Mouse (Mus musculus) MEL (cell line): ENCODE data around the gene Pde1c. TPM values are rescaled to one million over a fixed set of nuclear protein-coding genes. Genes with fewer than 3 reads are reported as not detected.

Experiments used
- DNase-seq: peaks from one replicate; pipeline ENCODE4 v3.0.0; 2011; ENCODE audit warnings: low read depth, low spot score
- H3K27ac ChIP-seq: 2 replicates; pipeline ENCODE4 v1.5.1; 2012; ENCODE audit warnings: low read depth, mild to moderate bottlenecking, control low read depth, low read length, moderate library complexity; ENCODE audit not compliant: control insufficient read depth
- H3K27me3 ChIP-seq, 2 experiments: fragments of 150-350 bp in 1 of 2; sonication (generic) in 1 of 2; 2 replicates each; pipeline ENCODE4 v1.6.1; 2012; ENCODE audit warnings: low read length in 2 of 2, mild to moderate bottlenecking in 2 of 2, improper control_type of control experiment in 1 of 2, moderate library complexity in 1 of 2; ENCODE audit not compliant: insufficient read depth in 2 of 2, control insufficient read depth in 1 of 2
- H3K36me3 ChIP-seq, 2 experiments: 2 replicates each; pipeline ENCODE4 v1.6.1; 2012 to 2014; ENCODE audit warnings: low read length in 2 of 2, improper control_type of control experiment in 1 of 2, inconsistent platforms in 1 of 2, mild to moderate bottlenecking in 1 of 2; ENCODE audit not compliant: insufficient read depth in 2 of 2, control insufficient read depth in 1 of 2
- H3K4me1 ChIP-seq, 2 experiments: fragments of 150-350 bp in 1 of 2; sonication (generic) in 1 of 2; 2 replicates each; pipeline ENCODE4 v1.6.1; 2012; ENCODE audit warnings: low read length in 2 of 2, improper control_type of control experiment in 1 of 2, mild to moderate bottlenecking in 1 of 2; ENCODE audit not compliant: insufficient read depth in 2 of 2, control insufficient read depth in 1 of 2
- H3K4me3 ChIP-seq, 2 experiments: fragments of 150-350 bp in 1 of 2; sonication (generic) in 1 of 2; 2 replicates each; pipeline ENCODE4 v1.5.1; 2012; ENCODE audit warnings: low read depth in 2 of 2, low read length in 2 of 2, mild to moderate bottlenecking in 2 of 2, moderate library complexity in 2 of 2, control low read depth in 1 of 2, improper control_type of control experiment in 1 of 2; ENCODE audit not compliant: control insufficient read depth in 1 of 2, insufficient read depth in 1 of 2
- H3K79me2 ChIP-seq: 2 replicates; pipeline ENCODE4 v1.6.1; 2012; ENCODE audit warnings: mild to moderate bottlenecking, low read length, moderate library complexity; ENCODE audit not compliant: control insufficient read depth, poor library complexity, insufficient read depth
- H3K9ac ChIP-seq: 2 replicates; pipeline ENCODE4 v1.6.1; 2012; ENCODE audit warnings: low read depth, mild to moderate bottlenecking, control low read depth, low read length, moderate library complexity; ENCODE audit not compliant: control insufficient read depth, poor library complexity, severe bottlenecking
- H3K9me3 ChIP-seq: fragments of 150-350 bp; sonication (generic); replicated peaks from 2 replicates; pipeline ENCODE4 v1.6.1; 2012; ENCODE audit warnings: mild to moderate bottlenecking, low read length, improper control_type of control experiment, moderate library complexity; ENCODE audit not compliant: insufficient read depth
- BHLHE40 ChIP-seq: IDR thresholded peaks from 2 replicates; pipeline ENCODE4 v1.6.1; 2012; ENCODE audit warnings: low read depth, mild to moderate bottlenecking, inconsistent platforms, low read length, improper control_type of control experiment, borderline replicate concordance
- ELF1 ChIP-seq: IDR thresholded peaks from 2 replicates; pipeline ENCODE4 v1.6.1; 2014; ENCODE audit warnings: low read depth, mild to moderate bottlenecking, inconsistent platforms, low read length, improper control_type of control experiment, moderate library complexity
- EP300 ChIP-seq, 2 experiments: IDR thresholded peaks; 2 replicates each; pipeline ENCODE4 v1.6.1; 2011; ENCODE audit warnings: improper control_type of control experiment in 2 of 2, low read length in 2 of 2, low read depth in 1 of 2, mild to moderate bottlenecking in 1 of 2
- GABPA ChIP-seq: IDR thresholded peaks from 2 replicates; pipeline ENCODE4 v1.6.1; 2012; ENCODE audit warnings: low read depth, mild to moderate bottlenecking, inconsistent platforms, low read length, improper control_type of control experiment, moderate library complexity
- GATA1 ChIP-seq: IDR thresholded peaks from 2 replicates; pipeline ENCODE4 v1.6.1; 2011; ENCODE audit warnings: low read depth, low read length, improper control_type of control experiment
- HCFC1 ChIP-seq: IDR thresholded peaks from 2 replicates; pipeline ENCODE4 v1.6.1; 2012; ENCODE audit warnings: low read depth, mild to moderate bottlenecking, inconsistent platforms, low read length, improper control_type of control experiment, moderate library complexity
- KAT2A ChIP-seq: conservative IDR thresholded peaks from 2 replicates; pipeline ENCODE4 v1.6.1; 2012; ENCODE audit warnings: low read depth, low read length, improper control_type of control experiment, inconsistent platforms
- MAFK ChIP-seq: IDR thresholded peaks from 2 replicates; pipeline ENCODE4 v1.6.1; 2011; ENCODE audit warnings: low read depth, mild to moderate bottlenecking, low read length, improper control_type of control experiment, borderline replicate concordance
- MAZ ChIP-seq: IDR thresholded peaks from 2 replicates; pipeline ENCODE4 v1.6.1; 2012; ENCODE audit warnings: low read depth, mild to moderate bottlenecking, inconsistent platforms, low read length, improper control_type of control experiment
- MXI1 ChIP-seq: IDR thresholded peaks from 2 replicates; pipeline ENCODE4 v1.6.1; 2011; ENCODE audit warnings: mild to moderate bottlenecking, low read depth, low read length, improper control_type of control experiment
- MYB ChIP-seq: IDR thresholded peaks from 2 replicates; pipeline ENCODE4 v1.6.1; 2011; ENCODE audit warnings: mild to moderate bottlenecking, low read depth, low read length, improper control_type of control experiment
- NELFE ChIP-seq: IDR thresholded peaks from 2 replicates; pipeline ENCODE4 v1.6.1; 2011; ENCODE audit warnings: low read depth, low read length, improper control_type of control experiment
- NRF1 ChIP-seq: IDR thresholded peaks from 2 replicates; pipeline ENCODE4 v1.6.1; 2014; ENCODE audit warnings: low read depth, mild to moderate bottlenecking, inconsistent platforms, low read length, improper control_type of control experiment, moderate library complexity; ENCODE audit not compliant: poor library complexity, insufficient read depth, severe bottlenecking
- POLR2AphosphoS2 ChIP-seq: IDR thresholded peaks from 2 replicates; pipeline ENCODE4 v1.6.1; 2011; ENCODE audit warnings: low read length, improper control_type of control experiment
- RAD21 ChIP-seq: IDR thresholded peaks from 2 replicates; pipeline ENCODE4 v1.6.1; 2011; ENCODE audit warnings: mild to moderate bottlenecking, low read depth, low read length, improper control_type of control experiment
- RCOR1 ChIP-seq: IDR thresholded peaks from 2 replicates; pipeline ENCODE4 v1.6.1; 2012; ENCODE audit warnings: low read depth, mild to moderate bottlenecking, inconsistent platforms, low read length, improper control_type of control experiment
- SMC3 ChIP-seq: IDR thresholded peaks from 2 replicates; pipeline ENCODE4 v1.6.1; 2011; ENCODE audit warnings: low read depth, low read length, improper control_type of control experiment
- TBP ChIP-seq: IDR thresholded peaks from 2 replicates; pipeline ENCODE4 v1.8.0; 2011; ENCODE audit warnings: low read depth, low read length, improper control_type of control experiment
- TCF12 ChIP-seq: IDR thresholded peaks from 2 replicates; pipeline ENCODE4 v1.6.1; 2014; ENCODE audit warnings: low read depth, mild to moderate bottlenecking, inconsistent platforms, low read length, improper control_type of control experiment, moderate library complexity
- USF1 ChIP-seq: IDR thresholded peaks from 2 replicates; pipeline ENCODE4 v1.6.1; 2014; ENCODE audit warnings: low read depth, mild to moderate bottlenecking, inconsistent platforms, low read length, improper control_type of control experiment, moderate library complexity
- USF2 ChIP-seq, 2 experiments: IDR thresholded peaks; 2 replicates each; pipeline ENCODE4 v1.6.1; 2011 to 2012; ENCODE audit warnings: improper control_type of control experiment in 2 of 2, low read length in 2 of 2, borderline replicate concordance in 1 of 2, inconsistent platforms in 1 of 2, low read depth in 1 of 2, mild to moderate bottlenecking in 1 of 2; ENCODE audit not compliant: insufficient read depth in 1 of 2
- ZNF384 ChIP-seq: IDR thresholded peaks from 2 replicates; pipeline ENCODE4 v1.6.1; 2012; ENCODE audit warnings: low read depth, mild to moderate bottlenecking, inconsistent platforms, low read length, improper control_type of control experiment
- polyA plus RNA-seq, 2 experiments: library from polyadenylated mRNA; stranded (reverse) in 1 of 2; unstranded in 1 of 2; fragments of >175 nt in 1 of 2; fragments of >200 nt in 1 of 2; gene quantifications; 2 replicates each; pipeline versions ENCODE4 v1.2.1 to v1.2.4; 2012; ENCODE audit warnings: low replicate concordance in 2 of 2, low read depth in 1 of 2; ENCODE audit not compliant: insufficient read length in 2 of 2, insufficient read depth in 1 of 2, missing spikeins in 1 of 2
- total RNA-seq: library from RNA; depleted of rRNA; stranded (reverse); fragments of 300-350 nt; gene quantifications from 2 replicates; pipeline ENCODE4 v1.2.3, GENCODE M21; 2012

The Pde1c gene
- total and polyA plus RNA-seq, 3 experiments = not detected

- H3K79me2 ChIP-seq = no peaks in the 10 kb centered on the region
- H3K4me1 ChIP-seq = no peaks in the 10 kb centered on the region
- H3K4me3 ChIP-seq = no peak overlapping the region
Observed at GRCm38 (mm10) chr6:56376359-56376758, 192.5 kb downstream of the Pde1c start.

GRCm38 (mm10) chr6:56374180-56374579 is 194.7 kb downstream of the Pde1c start:
- TF ChIP-seq GATA1 (no peak), TBP (no peak), TCF12 (no peak), NRF1 (no peak), RAD21 (no peak), MAFK (no peak), HCFC1 (no peak), POLR2AphosphoS2 (no peak), MYB (no peak), KAT2A (no peak), ZNF384 (no peak), SMC3 (no peak), MAZ (no peak), EP300 (IDR thresholded peaks at IDR 0.05; ENCODE audit: low read depth in 1 of 2, low read length in 2 of 2) (no peak), BHLHE40 (no peak), USF1 (no peak)
- TF ChIP-seq, all 39 proteins: peak for 0

More at GRCm38 (mm10) chr6:56376359-56376758, 192.5 kb downstream of the Pde1c start:
- H3K36me3 ChIP-seq = no peaks in the 10 kb centered on the region
- no peak for DNase-seq
- no peaks in the 10 kb centered on the region for H3K9me3 ChIP-seq
- no peaks in the 10 kb centered on the region for H3K27me3 ChIP-seq
- no peak overlapping the region for H3K9ac ChIP-seq
- TF ChIP-seq USF2 (IDR thresholded peaks at IDR 0.05; ENCODE audit: borderline replicate concordance in 1 of 2, insufficient read depth in 1 of 2, low read depth in 1 of 2, low read length in 2 of 2) (no peak), GABPA (no peak), NELFE (no peak), USF1 (no peak), RCOR1 (no peak), HCFC1 (no peak), ELF1 (no peak), KAT2A (no peak), MXI1 (no peak), MYB (no peak)
- no peak overlapping the region for H3K27ac ChIP-seq

More at GRCm38 (mm10) chr6:56374180-56374579, 194.7 kb downstream of the Pde1c start:
- H3K36me3 ChIP-seq = no peaks in the 10 kb centered on the region
- no peaks in the 10 kb centered on the region for H3K4me1 ChIP-seq
- H3K9ac ChIP-seq = no peak overlapping the region
- DNase-seq = no peak
- H3K27ac ChIP-seq = no peak overlapping the region
- H3K9me3 ChIP-seq = no peaks in the 10 kb centered on the region
- H3K27me3 ChIP-seq = no peaks in the 10 kb centered on the region
- no peaks in the 10 kb centered on the region for H3K79me2 ChIP-seq
- H3K4me3 ChIP-seq = no peak overlapping the region
